ENCODE assay signal across 9 mouse cellular contexts in the genomic region with DNA sequence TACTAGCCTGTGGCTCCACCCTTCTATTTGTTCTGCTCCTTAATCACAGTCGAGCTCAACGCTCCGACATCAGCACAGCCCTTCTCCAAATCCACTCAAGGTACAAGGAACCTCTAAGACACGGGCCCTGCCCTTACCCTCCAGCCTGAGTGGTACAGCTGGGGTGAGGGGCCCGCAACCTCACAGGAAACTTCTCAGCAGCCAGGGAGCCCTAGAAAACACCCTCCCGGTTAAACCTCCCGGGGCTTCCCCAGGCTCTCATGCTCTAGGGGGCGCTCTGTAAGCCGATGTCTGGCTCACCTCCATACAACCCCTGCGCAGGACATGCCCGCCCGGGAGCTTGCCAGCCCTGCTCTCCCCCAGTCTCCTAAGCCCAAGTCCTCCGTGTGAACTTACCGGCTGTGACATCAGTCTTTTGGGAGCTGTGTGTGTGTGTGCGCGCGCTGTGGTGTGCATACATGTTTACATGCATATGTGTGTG. TPM values are rescaled to one million over a fixed set of nuclear protein-coding genes. Genes with fewer than 3 reads are reported as not detected.
DNase-seq lines count a peak whose midpoint lies in the region; ATAC-seq and TF ChIP-seq lines count a peak whose summit lies in the region.
"Had no signal": no experiment of that assay in that cellular context is flagged by ENCODE, and none has a peak within 500 bp of the region (broad histone marks: within the 10 kb centered on the region; RNA-seq: fewer than 3 reads in every experiment).

No protein-coding gene starts in this region.

- TF ChIP-seq CTCF in E14TG2a.4 (conservative IDR thresholded peaks at IDR 0.05; ENCODE audit: low read length) = peak; percentile 40

- H3K4me3 ChIP-seq in E14TG2a.4 (replicated peaks; ENCODE audit: low read length) = peak overlapping the region; percentile 35
- no peak overlapping the region for H3K4me3 ChIP-seq in embryonic facial prominence, embryonic 13.5 days
- H3K4me3 ChIP-seq: liver, embryonic 15.5 days had no signal

- 13% methylated on average over 17 of the region's 17 CpGs for WGBS in embryonic facial prominence, embryonic 13.5 days

- no peaks in the 10 kb centered on the region for H3K9me3 ChIP-seq in E14TG2a.4 (ENCODE audit: low read length)
- no peaks in the 10 kb centered on the region for H3K9me3 ChIP-seq in embryonic facial prominence, embryonic 13.5 days
- H3K9me3 ChIP-seq: liver, embryonic 15.5 days had no signal

- ATAC-seq in frontal cortex, adult (ENCODE audit: low TSS enrichment) = 0 out of 2 replicates have a peak, but pooled peaks have one; percentile 1
- ATAC-seq in embryonic facial prominence, embryonic 13.5 days (ENCODE audit: insufficient number of reproducible peaks, insufficient read depth, low FRiP score, low TSS enrichment, low read depth) = 0 out of 2 replicates have a peak, but pooled peaks have one; percentile 17
- ATAC-seq in megakaryocyte, adult 5-6 weeks (ENCODE audit: poor library complexity, severe bottlenecking) = no peak

- peaks cover 63% of the 10 kb centered on the region for H3K4me1 ChIP-seq in E14TG2a.4 (replicated peaks; ENCODE audit: low read depth, low read length)
- H3K4me1 ChIP-seq in embryonic facial prominence, embryonic 13.5 days = peaks cover 13% of the 10 kb centered on the region
- H3K4me1 ChIP-seq: liver, embryonic 15.5 days had no signal

- peaks cover 5% of the 10 kb centered on the region for H3K27me3 ChIP-seq in E14TG2a.4 (ENCODE audit: insufficient read depth, low read length)
- H3K27me3 ChIP-seq in embryonic facial prominence, embryonic 13.5 days = peaks cover 48% of the 10 kb centered on the region

- H3K27ac ChIP-seq in embryonic facial prominence, embryonic 13.5 days = no peak overlapping the region
- H3K27ac ChIP-seq: liver, embryonic 15.5 days had no signal

- DNase-seq in frontal cortex, postnatal 14 days (ENCODE audit: low spot score in 2 of 2) = no peak
- peak; percentile 21 for DNase-seq in lung, postnatal 10 days
- no peak for DNase-seq in spleen, adult 12 weeks (ENCODE audit: low spot score)
- no peak for DNase-seq in thymus, postnatal 10 days (ENCODE audit: low spot score in 2 of 2)

- H3K9ac ChIP-seq in embryonic facial prominence, embryonic 13.5 days = no peak overlapping the region
- H3K9ac ChIP-seq: liver, embryonic 15.5 days had no signal

- H3K36me3 ChIP-seq in E14TG2a.4 (ENCODE audit: insufficient read depth, low read length) = peaks cover 13% of the 10 kb centered on the region
- no peaks in the 10 kb centered on the region for H3K36me3 ChIP-seq in embryonic facial prominence, embryonic 13.5 days
- H3K36me3 ChIP-seq: liver, embryonic 15.5 days had no signal

- H3K4me2 ChIP-seq in embryonic facial prominence, embryonic 13.5 days = peak overlapping the region; percentile 30
- H3K4me2 ChIP-seq: liver, embryonic 15.5 days had no signal

RNA-seq across cellular contexts. Expression of gene Efcab6, which starts 9.6 kb away (rescaled TPM):
- 0.08 TPM in 2 replicates for polyA plus RNA-seq in embryonic facial prominence, embryonic 13.5 days (2015; fragmentation: Nextera tagmentation; extraction: Ambion mirVana)
- total RNA-seq in megakaryocyte, adult 5-6 weeks (2015) = not detected in 2 replicates
- total RNA-seq in megakaryocyte, adult 5-6 weeks (2017) = not detected in 2 replicates
- polyA plus RNA-seq: liver, embryonic 15.5 days had no signal

RNA-seq across cellular contexts. Expression of gene Sult4a1, which starts 30.8 kb away (rescaled TPM):
- polyA plus RNA-seq in embryonic facial prominence, embryonic 13.5 days (2015; fragmentation: Nextera tagmentation; extraction: Ambion mirVana) = 5.1 and 6.5 TPM in 2 replicates
- not detected in 2 replicates for total RNA-seq in megakaryocyte, adult 5-6 weeks (2015)
- total RNA-seq in megakaryocyte, adult 5-6 weeks (2017) = not detected in 2 replicates

RNA-seq across cellular contexts. Expression of gene Pnpla5, which starts 48.2 kb away (rescaled TPM):
- polyA plus RNA-seq in embryonic facial prominence, embryonic 13.5 days (2015; fragmentation: Nextera tagmentation; extraction: Ambion mirVana) = not detected in 2 replicates
- not detected in 2 replicates for total RNA-seq in megakaryocyte, adult 5-6 weeks (2015)
- not detected in 2 replicates for total RNA-seq in megakaryocyte, adult 5-6 weeks (2017)
- polyA plus RNA-seq: liver, embryonic 15.5 days had no signal
